Mouse (Mus musculus): ENCODE measurements around the gene Gbf1.

The Gbf1 gene

GRCm38 (mm10) chr19:46223118-46223517 is 70.8 kb downstream of the Gbf1 start:
- no peak for DNase-seq (ENCODE audit: low spot score)

- DNase-seq (ENCODE audit: low spot score): no peak
Observed at GRCm38 (mm10) chr19:46224882-46225281, 72.6 kb downstream of the Gbf1 start.

GRCm38 (mm10) chr19:46225506-46225905 is 73.2 kb downstream of the Gbf1 start:
- no peak for DNase-seq (ENCODE audit: low spot score)

GRCm38 (mm10) chr19:46226295-46226694 is 74.0 kb downstream of the Gbf1 start:
- DNase-seq (ENCODE audit: low spot score): no peak

GRCm38 (mm10) chr19:46227300-46227699 is 75.0 kb downstream of the Gbf1 start:
- DNase-seq (ENCODE audit: low spot score): no peak

- DNase-seq (ENCODE audit: low spot score): no peak
Observed at GRCm38 (mm10) chr19:46234450-46234849, 82.1 kb downstream of the Gbf1 start.

- DNase-seq (ENCODE audit: low spot score): peak; percentile 5
Observed at GRCm38 (mm10) chr19:46236658-46237057, 84.3 kb downstream of the Gbf1 start.

- no peak for DNase-seq (ENCODE audit: low spot score)
Observed at GRCm38 (mm10) chr19:46240246-46240645, 87.9 kb downstream of the Gbf1 start.

GRCm38 (mm10) chr19:46242416-46242815 is 90.1 kb downstream of the Gbf1 start:
- DNase-seq (ENCODE audit: low spot score): no peak

GRCm38 (mm10) chr19:46244628-46245027 is 92.3 kb downstream of the Gbf1 start:
- no peak for DNase-seq (ENCODE audit: low spot score)

GRCm38 (mm10) chr19:46248991-46249390 is 96.7 kb downstream of the Gbf1 start:
- DNase-seq (ENCODE audit: low spot score): peak; percentile 16

GRCm38 (mm10) chr19:46254163-46254752 is 101.9 kb downstream of the Gbf1 start:
- peak; percentile 59 for DNase-seq (ENCODE audit: low spot score)

- DNase-seq (ENCODE audit: low spot score): peak; percentile 35
Observed at GRCm38 (mm10) chr19:46264762-46265161, 112.5 kb downstream of the Gbf1 start.

GRCm38 (mm10) chr19:46275307-46275706 is 123.0 kb downstream of the Gbf1 start:
- peak; percentile 20 for DNase-seq (ENCODE audit: low spot score)

GRCm38 (mm10) chr19:46282081-46282849 is 130.0 kb downstream of the Gbf1 start:
- DNase-seq (ENCODE audit: low spot score): no peak

GRCm38 (mm10) chr19:46284686-46285085 is 132.4 kb downstream of the Gbf1 start:
- no peak for DNase-seq (ENCODE audit: low spot score)

GRCm38 (mm10) chr19:46285631-46286030 is 133.3 kb downstream of the Gbf1 start:
- DNase-seq (ENCODE audit: low spot score): no peak

GRCm38 (mm10) chr19:46286047-46286446 is 133.7 kb downstream of the Gbf1 start:
- no peak for DNase-seq (ENCODE audit: low spot score)

- DNase-seq (ENCODE audit: low spot score): no peak
Observed at GRCm38 (mm10) chr19:46286926-46287325, 134.6 kb downstream of the Gbf1 start.

GRCm38 (mm10) chr19:46287566-46287965 is 135.3 kb downstream of the Gbf1 start:
- no peak for DNase-seq (ENCODE audit: low spot score)

GRCm38 (mm10) chr19:46290535-46291105 is 138.3 kb downstream of the Gbf1 start:
- DNase-seq (ENCODE audit: low spot score): no peak

- no peak for DNase-seq (ENCODE audit: low spot score)
Observed at GRCm38 (mm10) chr19:46296938-46297337, 144.6 kb downstream of the Gbf1 start.

- DNase-seq (ENCODE audit: low spot score): no peak
Observed at GRCm38 (mm10) chr19:46300294-46301045, 148.2 kb downstream of the Gbf1 start.
